In genomic region chr15:85319924-85320668, GRCm38 (mm10) we compare ENCODE assay signal across 22 mouse cellular contexts. TPM values are rescaled to one million over a fixed set of nuclear protein-coding genes. Genes with fewer than 3 reads are reported as not detected.
DNase-seq lines count a peak whose midpoint lies in the region; ATAC-seq lines count a peak whose summit lies in the region.
"Had no signal": no experiment of that assay in that cellular context is flagged by ENCODE, and none has a peak within 500 bp of the region (broad histone marks: within the 10 kb centered on the region; RNA-seq: fewer than 3 reads in every experiment).

No protein-coding gene starts in this region.

- 77% methylated on average over 11 of the region's 11 CpGs for WGBS in hindbrain, embryonic 10.5 days
- 83% methylated on average over 11 of the region's 11 CpGs for WGBS in hindbrain, embryonic 12.5 days

- peaks cover 21% of the 10 kb centered on the region for H3K27me3 ChIP-seq in hindbrain, embryonic 10.5 days (ENCODE audit: insufficient read depth, poor library complexity, severe bottlenecking)
- peaks cover 6% of the 10 kb centered on the region; the same call in 1 of the 2 replicates for H3K27me3 ChIP-seq in hindbrain, embryonic 12.5 days
- H3K27me3 ChIP-seq: liver, embryonic 15.5 days had no signal

- no peak overlapping the region for H3K4me2 ChIP-seq in hindbrain, embryonic 12.5 days (replicated peaks)
- H3K4me2 ChIP-seq: heart, embryonic 13.5 days; liver, embryonic 15.5 days; midbrain, embryonic 12.5 days had no signal

- no peak overlapping the region for H3K9ac ChIP-seq in hindbrain, embryonic 12.5 days
- H3K9ac ChIP-seq: heart, embryonic 13.5 days; liver, embryonic 15.5 days; midbrain, embryonic 12.5 days had no signal

- peak overlapping the region; percentile 1; the same call in 1 of the 2 replicates for H3K27ac ChIP-seq in hindbrain, embryonic 10.5 days
- no peak overlapping the region for H3K27ac ChIP-seq in hindbrain, embryonic 12.5 days
- H3K27ac ChIP-seq: heart, embryonic 13.5 days; hindbrain, postnatal 0 days; liver, embryonic 15.5 days; midbrain, embryonic 12.5 days; stomach, postnatal 0 days had no signal

- H3K4me1 ChIP-seq in hindbrain, embryonic 10.5 days (replicated peaks): peaks cover 20% of the 10 kb centered on the region
- peaks cover 10% of the 10 kb centered on the region for H3K4me1 ChIP-seq in hindbrain, embryonic 12.5 days
- H3K4me1 ChIP-seq: heart, embryonic 13.5 days; midbrain, embryonic 12.5 days had no signal

- no peak for ATAC-seq in hindbrain, embryonic 12.5 days (ENCODE audit: low FRiP score)
- ATAC-seq in inflammation-experienced regulatory T-cells, adult 6 months: no peak
- ATAC-seq: hindbrain, postnatal 0 days had no signal

- H3K36me3 ChIP-seq in hindbrain, embryonic 10.5 days: no peaks in the 10 kb centered on the region
- H3K36me3 ChIP-seq in hindbrain, embryonic 12.5 days: no peaks in the 10 kb centered on the region
- H3K36me3 ChIP-seq: heart, embryonic 13.5 days; liver, embryonic 15.5 days; midbrain, embryonic 12.5 days had no signal

- H3K9me3 ChIP-seq in hindbrain, embryonic 10.5 days: no peaks in the 10 kb centered on the region
- no peaks in the 10 kb centered on the region for H3K9me3 ChIP-seq in hindbrain, embryonic 12.5 days (replicated peaks)
- H3K9me3 ChIP-seq: heart, embryonic 13.5 days; liver, embryonic 15.5 days; midbrain, embryonic 12.5 days had no signal

- no peak for DNase-seq in hindbrain, embryonic 10.5 days (ENCODE audit: low spot score)
- DNase-seq in ovary, postnatal 36 days (ENCODE audit: low spot score): peak; percentile 14
- no peak for DNase-seq in ovary, postnatal 14 days (ENCODE audit: low spot score)
- peak; percentile 53 to 59 for DNase-seq in adrenal gland, adult 18-20 months (ENCODE audit: low spot score in 2 of 2)
- DNase-seq in fibroblast of lung, adult 2 months (ENCODE audit: low read depth): peak; percentile 11
- no peak for DNase-seq in lung, postnatal 10 days
- DNase-seq: cerebellum, adult 18-20 months; heart, postnatal 36 days; kidney, adult 18-20 months; kidney, postnatal 10 days; left cerebral cortex, postnatal 4 days; lung, postnatal 4 days; right cerebral cortex, postnatal 14 days; thymus, postnatal 25 days had no signal

- H3K4me3 ChIP-seq in hindbrain, embryonic 10.5 days: no peak overlapping the region
- H3K4me3 ChIP-seq in hindbrain, embryonic 12.5 days: no peak overlapping the region
- H3K4me3 ChIP-seq: erythroblast, embryonic 14.5 days; heart, embryonic 13.5 days; liver, embryonic 15.5 days; midbrain, embryonic 12.5 days had no signal

RNA-seq across cellular contexts. Expression of gene Atxn10, which starts 15.9 kb away (rescaled TPM):
- 349 and 385 TPM in 2 replicates for polyA plus RNA-seq in hindbrain, embryonic 10.5 days (2016; fragmentation: Nextera tagmentation; extraction: Ambion mirVana)
- polyA plus RNA-seq in hindbrain, embryonic 12.5 days (2016; fragmentation: Nextera tagmentation; extraction: Ambion mirVana): 402 and 422 TPM in 2 replicates
- total RNA-seq in adrenal gland, adult 18-20 months (2021): 100 to 1,000 TPM; 108 to 119 TPM
- 100 to 1,000 TPM; 104 to 140 (median 107) TPM for polyA plus RNA-seq in inflammation-experienced regulatory T-cells, adult 6 months (2017; shearing (Covaris generic))

Comparison
In these comparisons a context has a peak if more than half of its experiments do, and no peak if none do; other contexts are left out.
1. DNase-seq: peak in ovary, postnatal 36 days (single experiment), adrenal gland, adult 18-20 months (2 of 2) and fibroblast of lung, adult 2 months (single experiment); none in hindbrain, embryonic 10.5 days (single experiment), ovary, postnatal 14 days (single experiment) and lung, postnatal 10 days (single experiment).